Mouse (Mus musculus) midbrain, embryonic 10.5 days (tissue): ENCODE results near the gene Foxd2. TPM values are rescaled to one million over a fixed set of nuclear protein-coding genes. Genes with fewer than 3 reads are reported as not detected.
A peak's percentile ranks its signal among the peaks of the same experiment; 100 is the strongest.

Experiments used
- DNase-seq: peaks from one replicate; pipeline ENCODE4 v3.0.0-alpha.2; 2017; ENCODE audit warnings: low spot score
- H3K27ac ChIP-seq: fragments of 300-500 bp; sonication (generic); replicated peaks from 2 replicates; pipeline ENCODE4 v1.5.1; 2016; ENCODE audit warnings: mild to moderate bottlenecking
- H3K27me3 ChIP-seq: fragments of 300-500 bp; sonication (generic); 2 replicates; pipeline ENCODE4 v1.6.1; 2016; ENCODE audit warnings: low read depth, mild to moderate bottlenecking; ENCODE audit not compliant: poor library complexity, severe bottlenecking
- H3K36me3 ChIP-seq: fragments of 300-500 bp; sonication (generic); 2 replicates; pipeline ENCODE4 v1.6.1; 2016; ENCODE audit warnings: mild to moderate bottlenecking, moderate library complexity
- H3K4me1 ChIP-seq: fragments of 300-500 bp; sonication (generic); 2 replicates; pipeline ENCODE4 v1.6.1; 2016
- H3K4me3 ChIP-seq: fragments of 300-500 bp; sonication (generic); 2 replicates; pipeline ENCODE4 v1.5.1; 2016; ENCODE audit warnings: mild to moderate bottlenecking, moderate library complexity
- H3K9me3 ChIP-seq: fragments of 300-500 bp; sonication (generic); replicated peaks from 2 replicates; pipeline ENCODE4 v1.6.1; 2016; ENCODE audit warnings: mild to moderate bottlenecking
- WGBS: fragments of 180-500 bp; shearing (Covaris S2); methylation state at CpG from one replicate; pipeline ENCODE4 v1.1.7; 2016; 5-methylcytosine and 5-hydroxymethylcytosine counted together
- polyA plus RNA-seq: library from polyadenylated mRNA; unstranded; fragments of >200 nt; fragmentation: Nextera tagmentation; extraction: Ambion mirVana; gene quantifications from 2 replicates; pipeline ENCODE4 v1.2.1, GENCODE M21; 2016

Gene Foxd2
- polyA plus RNA-seq, 1 experiment from 2014 or later = 2.1 TPM

GRCm38 (mm10) chr4:114907056-114907917, 1.4 kb downstream of the Foxd2 start:
- no peaks in the 10 kb centered on the region for H3K9me3 ChIP-seq
- peak overlapping the region; percentile 79 for H3K27ac ChIP-seq
- H3K36me3 ChIP-seq = no peaks in the 10 kb centered on the region
- H3K4me3 ChIP-seq = peak overlapping the region; percentile 62
- under 1% methylated on average over 73 of the region's 74 CpGs for WGBS
- peaks cover 100% of the 10 kb centered on the region for H3K27me3 ChIP-seq
- H3K4me1 ChIP-seq = peaks cover 51% of the 10 kb centered on the region
- DNase-seq = peak; percentile 64

- no peak for DNase-seq
- Histone ChIP-seq H3K27ac (no peak overlapping the region), H3K36me3 (no peaks in the 10 kb centered on the region), H3K9me3 (no peaks in the 10 kb centered on the region), H3K27me3 (peaks cover 100% of the 10 kb centered on the region), H3K4me1 (peaks cover 61% of the 10 kb centered on the region), H3K4me3 (peak overlapping the region; percentile 62)
- 6% methylated on average over 10 of the region's 10 CpGs for WGBS
These were observed 2.5 kb downstream of the Foxd2 start for GRCm38 (mm10) chr4:114905969-114906680.

- Histone ChIP-seq H3K4me1 (peaks cover 67% of the 10 kb centered on the region), H3K9me3 (no peaks in the 10 kb centered on the region), H3K4me3 (peak overlapping the region; percentile 62), H3K36me3 (no peaks in the 10 kb centered on the region), H3K27me3 (peaks cover 100% of the 10 kb centered on the region), H3K27ac (no peak overlapping the region)
- 37% methylated on average over 3 of the region's 3 CpGs for WGBS
- no peak for DNase-seq
These were observed 3.2 kb downstream of the Foxd2 start for GRCm38 (mm10) chr4:114905501-114905900.

- Histone ChIP-seq H3K4me1 (peaks cover 55% of the 10 kb centered on the region), H3K4me3 (peak overlapping the region; percentile 52), H3K9me3 (no peaks in the 10 kb centered on the region), H3K27ac (no peak overlapping the region), H3K36me3 (no peaks in the 10 kb centered on the region), H3K27me3 (peaks cover 100% of the 10 kb centered on the region)
- WGBS = 0% methylated on average over 11 of the region's 11 CpGs
- DNase-seq = no peak
These were observed 5.3 kb downstream of the Foxd2 start for GRCm38 (mm10) chr4:114903422-114903782.

GRCm38 (mm10) chr4:114902641-114903421, 5.8 kb downstream of the Foxd2 start:
- H3K27ac ChIP-seq = peak overlapping the region; percentile 59
- WGBS = under 1% methylated on average over 39 of the region's 39 CpGs

GRCm38 (mm10) chr4:114901643-114902351, 6.9 kb downstream of the Foxd2 start:
- under 1% methylated on average over 42 of the region's 42 CpGs for WGBS
- no peaks in the 10 kb centered on the region for H3K9me3 ChIP-seq
- peak overlapping the region; percentile 59 for H3K27ac ChIP-seq
- DNase-seq = peak; percentile 66
- no peaks in the 10 kb centered on the region for H3K36me3 ChIP-seq
- peaks cover 100% of the 10 kb centered on the region for H3K27me3 ChIP-seq
- peaks cover 39% of the 10 kb centered on the region for H3K4me1 ChIP-seq
- H3K4me3 ChIP-seq = peak overlapping the region; percentile 52

More at GRCm38 (mm10) chr4:114902641-114903421, 5.8 kb downstream of the Foxd2 start:
- Histone ChIP-seq H3K36me3 (no peaks in the 10 kb centered on the region), H3K9me3 (no peaks in the 10 kb centered on the region), H3K4me3 (peak overlapping the region; percentile 52), H3K4me1 (peaks cover 49% of the 10 kb centered on the region), H3K27me3 (peaks cover 100% of the 10 kb centered on the region)
- peak; percentile 82 for DNase-seq

GRCm38 (mm10) chr4:114900866-114901642, 7.6 kb downstream of the Foxd2 start:
- peaks cover 100% of the 10 kb centered on the region for H3K27me3 ChIP-seq
- H3K4me3 ChIP-seq = peak overlapping the region; percentile 52
- H3K9me3 ChIP-seq = no peaks in the 10 kb centered on the region
- no peak overlapping the region for H3K27ac ChIP-seq
- peaks cover 39% of the 10 kb centered on the region for H3K4me1 ChIP-seq
- no peaks in the 10 kb centered on the region for H3K36me3 ChIP-seq
- WGBS = under 1% methylated on average over 33 of the region's 33 CpGs
- peak; percentile 39 for DNase-seq

GRCm38 (mm10) chr4:114899885-114900284, 8.8 kb downstream of the Foxd2 start:
- no peak for DNase-seq
- no peak overlapping the region for H3K4me3 ChIP-seq
- H3K27me3 ChIP-seq = peaks cover 98% of the 10 kb centered on the region

GRCm38 (mm10) chr4:114897853-114898252, 10.8 kb downstream of the Foxd2 start:
- Histone ChIP-seq H3K27ac (no peak overlapping the region), H3K9me3 (no peaks in the 10 kb centered on the region), H3K27me3 (peaks cover 89% of the 10 kb centered on the region), H3K4me1 (peaks cover 27% of the 10 kb centered on the region), H3K36me3 (no peaks in the 10 kb centered on the region), H3K4me3 (no peak overlapping the region)
- WGBS = 15% methylated on average over 4 of the region's 4 CpGs
- no peak for DNase-seq

More at GRCm38 (mm10) chr4:114899885-114900284, 8.8 kb downstream of the Foxd2 start:
- Histone ChIP-seq H3K36me3 (no peaks in the 10 kb centered on the region), H3K9me3 (no peaks in the 10 kb centered on the region), H3K27ac (no peak overlapping the region), H3K4me1 (peaks cover 39% of the 10 kb centered on the region)
- 6% methylated on average over 3 of the region's 3 CpGs for WGBS

GRCm38 (mm10) chr4:114882232-114882631, 26.4 kb downstream of the Foxd2 start:
- H3K4me3 ChIP-seq = no peak overlapping the region

GRCm38 (mm10) chr4:114876441-114876972, 32.2 kb downstream of the Foxd2 start:
- Histone ChIP-seq H3K27ac (no peak overlapping the region), H3K4me3 (no peak overlapping the region), H3K36me3 (no peaks in the 10 kb centered on the region), H3K9me3 (no peaks in the 10 kb centered on the region), H3K4me1 (peaks cover 8% of the 10 kb centered on the region), H3K27me3 (peaks cover 10% of the 10 kb centered on the region; the same call in 1 of the 2 replicates)
- 18% methylated on average over 8 of the region's 8 CpGs for WGBS
- DNase-seq = no peak

More at GRCm38 (mm10) chr4:114882232-114882631, 26.4 kb downstream of the Foxd2 start:
- DNase-seq = no peak
- Histone ChIP-seq H3K27me3 (peaks cover 12% of the 10 kb centered on the region), H3K9me3 (no peaks in the 10 kb centered on the region), H3K27ac (no peak overlapping the region), H3K4me1 (0 out of 2 replicates have a peak, but pooled peaks cover 3% of the 10 kb centered on the region), H3K36me3 (no peaks in the 10 kb centered on the region)
- WGBS = 90% methylated on average over 1 of the region's 1 CpGs
